Mouse (Mus musculus): ENCODE results near the gene Blcap.

DNA sequence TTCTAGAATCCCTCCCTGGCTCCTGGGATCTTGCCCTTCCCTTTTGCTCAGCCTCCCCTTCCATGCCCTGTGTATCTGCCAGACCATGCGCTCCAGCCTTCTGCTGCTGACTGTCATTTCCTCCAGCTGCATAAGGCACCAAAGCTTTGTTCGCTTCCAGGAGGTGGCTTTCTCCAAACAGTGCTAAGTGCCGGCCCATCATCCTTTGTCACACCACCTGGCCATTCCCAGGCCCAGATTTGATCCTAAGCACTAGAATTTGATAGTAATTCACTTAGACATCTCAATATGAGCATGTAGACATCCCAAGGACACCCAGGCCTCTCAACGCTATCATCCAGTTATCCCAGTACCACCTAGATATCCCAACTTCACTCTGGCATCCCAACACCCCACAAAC is 36.9 kb downstream of the Blcap start:
- TF ChIP-seq POLR2A (IDR thresholded peaks at IDR 0.05; ENCODE audit: borderline replicate concordance, extremely low read depth, insufficient read depth, insufficient read length, poor library complexity, severe bottlenecking) (no peak), CTCF (IDR thresholded peaks at IDR 0.05; ENCODE audit: borderline replicate concordance, extremely low read depth, insufficient read depth, insufficient read length) (no peak)
